Mouse (Mus musculus) limb, embryonic 13.5 days (tissue): ENCODE results near the gene Hecw2. TPM values are rescaled to one million over a fixed set of nuclear protein-coding genes. Genes with fewer than 3 reads are reported as not detected.

Experiments used
- ATAC-seq: fragments of 200-750 bp; cut with Nextera tagmentation; 2 replicates; pipeline ENCODE4 v1.8.0; 2017; ENCODE audit warnings: low read depth, moderate number of reproducible peaks, moderate TSS enrichment; ENCODE audit not compliant: low FRiP score
- H3K27ac ChIP-seq: fragments of 300-500 bp; sonication (generic); 2 replicates; pipeline ENCODE4 v1.5.1; 2015; ENCODE audit warnings: inconsistent platforms, mild to moderate bottlenecking, moderate library complexity
- H3K27me3 ChIP-seq: fragments of 300-500 bp; sonication (generic); 2 replicates; pipeline ENCODE4 v1.6.1; 2015; ENCODE audit warnings: mild to moderate bottlenecking, inconsistent platforms
- H3K36me3 ChIP-seq: fragments of 300-500 bp; sonication (generic); 2 replicates; pipeline ENCODE4 v1.6.1; 2015; ENCODE audit warnings: inconsistent platforms, mild to moderate bottlenecking, moderate library complexity
- H3K4me1 ChIP-seq: fragments of 300-500 bp; sonication (generic); 2 replicates; pipeline ENCODE4 v1.6.1; 2015; ENCODE audit warnings: inconsistent platforms
- H3K4me2 ChIP-seq: fragments of 300-500 bp; sonication (generic); replicated peaks from 2 replicates; pipeline ENCODE4 v1.6.1; 2015; ENCODE audit warnings: inconsistent platforms, mild to moderate bottlenecking, moderate library complexity
- H3K4me3 ChIP-seq: fragments of 300-500 bp; sonication (generic); 2 replicates; pipeline ENCODE4 v1.5.1; 2015; ENCODE audit warnings: moderate library complexity, mild to moderate bottlenecking, inconsistent platforms
- H3K9ac ChIP-seq: fragments of 300-500 bp; sonication (generic); 2 replicates; pipeline ENCODE4 v1.6.1; 2015; ENCODE audit warnings: mild to moderate bottlenecking, inconsistent platforms
- H3K9me3 ChIP-seq: fragments of 300-500 bp; sonication (generic); 2 replicates; pipeline ENCODE4 v1.6.1; 2016; ENCODE audit warnings: inconsistent platforms
- WGBS: fragments of 180-500 bp; shearing (Covaris S2); methylation state at CpG from one replicate; pipeline ENCODE4 v1.1.7; 2015; 5-methylcytosine and 5-hydroxymethylcytosine counted together
- polyA plus RNA-seq: library from polyadenylated mRNA; unstranded; fragments of >200 nt; fragmentation: Nextera tagmentation; extraction: Ambion mirVana; gene quantifications from 2 replicates; pipeline ENCODE4 v1.2.1, GENCODE M21; 2015

Hecw2 gene
- polyA plus RNA-seq, 1 experiment from 2014 or later: 3.7 TPM

- 57% methylated on average over 4 of the region's 4 CpGs for WGBS
- Histone ChIP-seq H3K9me3 (no peaks in the 10 kb centered on the region), H3K4me1 (no peaks in the 10 kb centered on the region), H3K4me3 (no peak overlapping the region), H3K36me3 (no peaks in the 10 kb centered on the region), H3K9ac (no peak overlapping the region), H3K27me3 (no peaks in the 10 kb centered on the region), H3K27ac (no peak overlapping the region), H3K4me2 (no peak overlapping the region)
- ATAC-seq: no peak
Observed at GRCm38 (mm10) chr1:53841080-53841479, 353.9 kb downstream of the Hecw2 start.

- no peak for ATAC-seq
- Histone ChIP-seq H3K36me3 (no peaks in the 10 kb centered on the region), H3K27ac (no peak overlapping the region), H3K4me1 (no peaks in the 10 kb centered on the region), H3K9ac (no peak overlapping the region), H3K4me3 (no peak overlapping the region), H3K9me3 (no peaks in the 10 kb centered on the region), H3K4me2 (no peak overlapping the region), H3K27me3 (no peaks in the 10 kb centered on the region)
- 61% methylated on average over 2 of the region's 2 CpGs for WGBS
Observed at GRCm38 (mm10) chr1:53839392-53839791, 355.6 kb downstream of the Hecw2 start.

DNA sequence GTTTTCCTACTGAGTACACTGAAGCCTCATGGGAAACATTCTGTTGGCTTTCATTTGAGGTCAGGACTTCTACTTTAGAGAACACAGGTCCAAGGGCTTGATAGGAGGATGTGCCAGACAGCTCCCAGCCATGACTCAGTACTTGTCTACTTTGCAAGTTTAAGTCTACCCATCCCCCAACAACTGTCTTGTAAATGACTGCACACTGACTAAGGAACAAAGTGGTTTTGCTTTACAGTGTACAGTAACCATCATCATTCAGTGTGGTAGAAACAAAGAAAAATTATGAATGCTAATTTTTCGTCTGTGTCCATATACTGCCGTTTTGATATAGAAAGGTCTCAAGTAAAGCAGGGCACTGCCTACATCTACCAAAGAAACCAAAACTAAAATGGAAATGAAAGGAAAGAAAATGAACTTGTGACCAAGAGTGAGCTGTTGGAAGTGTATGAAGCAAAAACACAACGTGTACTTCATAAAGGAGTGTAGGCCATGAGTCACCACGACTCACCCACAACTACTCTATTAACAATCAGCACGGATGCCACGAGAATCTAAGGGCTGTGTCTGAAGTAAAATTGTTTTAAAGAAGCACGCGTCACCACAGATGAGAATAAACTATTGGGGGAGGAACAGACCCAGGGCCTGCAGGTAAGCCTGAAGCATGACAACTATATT is 356.6 kb downstream of the Hecw2 start:
- WGBS: 88% methylated on average over 8 of the region's 8 CpGs
- Histone ChIP-seq H3K4me1 (no peaks in the 10 kb centered on the region), H3K9me3 (no peaks in the 10 kb centered on the region), H3K36me3 (no peaks in the 10 kb centered on the region), H3K9ac (no peak overlapping the region), H3K4me2 (no peak overlapping the region), H3K4me3 (no peak overlapping the region), H3K27ac (no peak overlapping the region), H3K27me3 (no peaks in the 10 kb centered on the region)
- ATAC-seq: no peak

DNA sequence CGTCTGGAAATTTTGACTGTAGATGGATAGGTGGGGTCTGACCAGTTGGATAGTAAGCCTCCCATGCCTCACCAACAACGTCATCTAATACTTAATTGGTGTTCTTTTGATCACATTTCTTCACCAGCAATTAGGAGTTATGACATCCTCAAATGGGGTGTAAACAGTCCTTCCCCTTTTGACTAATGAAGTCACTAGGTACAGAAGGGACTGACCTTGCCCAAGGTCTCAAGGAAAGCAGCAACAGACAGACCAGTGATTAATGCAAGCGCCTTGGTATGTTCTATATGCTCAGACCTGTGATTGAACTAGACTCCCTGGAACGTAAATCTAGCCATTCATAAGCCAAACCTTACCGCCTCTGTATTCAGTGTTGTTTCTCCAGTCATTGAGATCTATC is 364.7 kb downstream of the Hecw2 start:
- Histone ChIP-seq H3K27ac (no peak overlapping the region), H3K9ac (no peak overlapping the region), H3K4me1 (no peaks in the 10 kb centered on the region), H3K9me3 (no peaks in the 10 kb centered on the region), H3K4me2 (no peak overlapping the region), H3K27me3 (no peaks in the 10 kb centered on the region), H3K36me3 (no peaks in the 10 kb centered on the region), H3K4me3 (no peak overlapping the region)
- 83% methylated on average over 5 of the region's 5 CpGs for WGBS
- ATAC-seq: no peak

DNA sequence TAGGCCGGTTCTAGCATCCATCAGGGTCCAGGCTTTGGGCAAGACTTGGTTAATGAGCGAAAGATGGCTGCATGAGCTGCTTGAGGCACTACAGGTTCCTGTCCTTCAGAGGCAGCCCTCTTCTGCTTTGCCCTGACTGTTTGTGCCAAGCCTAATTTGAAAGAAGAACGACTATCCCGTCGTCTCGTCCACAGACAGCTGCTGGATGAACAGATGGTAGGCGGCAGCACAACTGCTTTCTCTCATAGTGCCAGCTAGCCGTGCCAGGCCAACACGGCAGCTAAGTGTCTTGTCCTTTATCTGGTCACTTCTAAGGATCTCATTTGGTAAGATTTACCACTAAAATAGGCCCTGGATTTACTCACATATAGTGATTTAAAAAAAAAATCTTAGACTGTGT is 365.9 kb downstream of the Hecw2 start:
- H3K36me3 ChIP-seq: no peaks in the 10 kb centered on the region
- no peak overlapping the region for H3K4me3 ChIP-seq
- 80% methylated on average over 9 of the region's 9 CpGs for WGBS
- ATAC-seq: no peak
- no peaks in the 10 kb centered on the region for H3K27me3 ChIP-seq
- no peak overlapping the region for H3K4me2 ChIP-seq
- H3K27ac ChIP-seq: no peak overlapping the region
- H3K4me1 ChIP-seq: peaks cover 1% of the 10 kb centered on the region
- H3K9me3 ChIP-seq: no peaks in the 10 kb centered on the region
- no peak overlapping the region for H3K9ac ChIP-seq

DNA sequence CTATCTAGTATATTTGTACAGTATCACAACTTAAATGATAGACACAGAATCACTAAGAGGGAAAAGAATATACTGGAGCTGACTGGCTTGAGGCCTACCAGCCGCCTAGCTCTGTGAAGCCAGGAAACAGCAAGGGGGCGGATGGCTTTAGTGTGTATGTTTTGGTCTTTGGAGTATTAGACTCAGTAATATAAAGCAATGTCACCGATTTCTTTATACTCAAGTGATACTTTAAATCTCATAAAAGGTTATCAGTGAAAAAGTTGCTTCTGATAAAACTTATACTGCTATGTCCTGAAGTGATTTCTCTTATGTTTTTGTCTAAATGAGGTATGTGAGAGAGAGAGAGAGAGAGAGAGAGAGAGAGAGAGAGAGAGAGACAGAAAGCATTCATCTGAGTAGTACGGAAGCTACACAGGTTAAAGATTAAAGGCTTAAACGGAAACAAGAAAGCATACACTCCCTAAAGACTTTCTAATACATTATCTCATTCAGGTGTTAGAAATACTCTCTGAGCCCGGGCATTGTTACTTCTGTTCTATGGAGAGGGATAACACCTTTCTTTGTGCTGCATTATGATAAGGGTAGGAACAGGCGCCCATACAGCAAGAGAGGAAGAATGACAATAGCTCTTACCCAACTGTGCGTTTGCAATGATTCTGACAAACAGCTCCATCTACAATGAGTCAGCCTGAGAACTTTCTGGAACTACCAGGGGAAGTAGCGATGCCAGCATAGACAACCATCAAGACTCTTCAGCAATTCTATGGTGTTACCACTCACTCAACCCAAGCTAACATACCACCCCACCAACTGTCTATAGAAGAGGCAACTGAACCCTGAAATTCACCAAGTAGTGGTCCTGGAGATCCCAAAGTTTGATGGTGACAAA is 370.3 kb downstream of the Hecw2 start:
- H3K4me1 ChIP-seq: peaks cover 14% of the 10 kb centered on the region
- H3K9me3 ChIP-seq: no peaks in the 10 kb centered on the region
- no peaks in the 10 kb centered on the region for H3K36me3 ChIP-seq
- H3K27ac ChIP-seq: no peak overlapping the region
- 90% methylated on average over 9 of the region's 9 CpGs for WGBS
- no peaks in the 10 kb centered on the region for H3K27me3 ChIP-seq
- no peak overlapping the region for H3K9ac ChIP-seq
- no peak for ATAC-seq
- H3K4me2 ChIP-seq: no peak overlapping the region
- H3K4me3 ChIP-seq: no peak overlapping the region

DNA sequence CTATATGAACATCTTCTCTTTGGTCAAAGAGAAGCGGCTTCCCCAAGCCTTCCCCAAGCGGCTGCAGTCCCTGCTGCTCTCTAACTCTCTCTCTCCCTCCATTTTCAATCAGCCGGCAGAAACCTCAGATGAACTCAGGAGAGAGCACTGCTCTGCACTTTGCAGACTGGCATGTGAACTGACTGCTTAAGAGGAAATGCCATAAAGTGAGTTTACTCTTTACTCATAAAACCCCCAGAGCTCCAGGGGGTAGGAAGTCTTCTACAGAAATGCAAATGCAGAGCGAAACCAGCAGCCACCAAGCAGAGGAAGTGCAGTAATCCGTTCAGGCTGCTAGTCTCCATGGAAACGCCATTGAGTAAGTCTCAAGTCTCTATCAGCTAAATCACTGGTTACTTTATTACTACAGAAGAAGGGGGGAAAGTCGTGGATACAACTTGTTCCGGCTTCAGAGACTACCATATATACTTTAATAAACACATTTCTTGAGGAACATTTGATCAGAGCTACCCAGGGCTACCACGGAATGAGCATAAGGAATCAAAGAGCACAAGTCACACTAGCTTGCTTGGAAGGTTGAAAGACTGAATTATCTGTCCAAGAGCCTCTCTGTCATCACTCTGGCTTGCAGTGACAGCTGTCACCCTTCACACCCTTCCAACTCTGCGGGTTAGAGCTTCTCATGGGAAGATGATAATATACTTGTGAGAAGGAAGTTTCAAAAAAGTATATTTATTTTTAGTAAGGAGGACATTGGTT is 371.1 kb downstream of the Hecw2 start:
- H3K36me3 ChIP-seq: no peaks in the 10 kb centered on the region
- H3K4me1 ChIP-seq: peaks cover 14% of the 10 kb centered on the region
- peak overlapping the region; percentile 52 for H3K4me2 ChIP-seq
- no peaks in the 10 kb centered on the region for H3K9me3 ChIP-seq
- 6% methylated on average over 10 of the region's 10 CpGs for WGBS
- no peak overlapping the region for H3K9ac ChIP-seq
- ATAC-seq: peak; percentile 91
- no peaks in the 10 kb centered on the region for H3K27me3 ChIP-seq
- H3K27ac ChIP-seq: peak overlapping the region; percentile 55; the same call in 1 of the 2 replicates
- peak overlapping the region; percentile 17 for H3K4me3 ChIP-seq

DNA sequence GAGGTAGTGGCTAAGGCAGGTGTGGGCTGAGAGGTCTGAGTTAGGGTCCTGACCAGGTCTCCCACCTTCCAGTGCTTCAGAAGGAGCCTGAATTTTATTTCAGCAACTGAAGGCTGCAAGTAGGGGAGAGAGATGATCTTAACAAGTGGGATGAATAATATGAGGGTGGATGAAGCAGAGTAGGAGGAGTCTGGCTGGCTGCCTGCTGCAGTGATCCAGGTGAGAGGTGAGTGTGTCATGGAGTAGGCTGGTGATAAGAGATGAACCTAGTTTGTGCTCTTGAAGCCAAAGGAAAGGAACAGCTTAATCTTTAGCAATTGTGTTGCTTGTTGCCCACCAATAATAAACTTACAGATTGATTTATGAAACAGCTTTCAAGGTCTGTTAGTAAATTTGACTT is 373.0 kb downstream of the Hecw2 start:
- ATAC-seq: no peak
- Histone ChIP-seq H3K27ac (no peak overlapping the region), H3K4me2 (no peak overlapping the region), H3K36me3 (no peaks in the 10 kb centered on the region), H3K9me3 (no peaks in the 10 kb centered on the region), H3K27me3 (no peaks in the 10 kb centered on the region), H3K4me3 (no peak overlapping the region), H3K9ac (no peak overlapping the region), H3K4me1 (peaks cover 14% of the 10 kb centered on the region)

DNA sequence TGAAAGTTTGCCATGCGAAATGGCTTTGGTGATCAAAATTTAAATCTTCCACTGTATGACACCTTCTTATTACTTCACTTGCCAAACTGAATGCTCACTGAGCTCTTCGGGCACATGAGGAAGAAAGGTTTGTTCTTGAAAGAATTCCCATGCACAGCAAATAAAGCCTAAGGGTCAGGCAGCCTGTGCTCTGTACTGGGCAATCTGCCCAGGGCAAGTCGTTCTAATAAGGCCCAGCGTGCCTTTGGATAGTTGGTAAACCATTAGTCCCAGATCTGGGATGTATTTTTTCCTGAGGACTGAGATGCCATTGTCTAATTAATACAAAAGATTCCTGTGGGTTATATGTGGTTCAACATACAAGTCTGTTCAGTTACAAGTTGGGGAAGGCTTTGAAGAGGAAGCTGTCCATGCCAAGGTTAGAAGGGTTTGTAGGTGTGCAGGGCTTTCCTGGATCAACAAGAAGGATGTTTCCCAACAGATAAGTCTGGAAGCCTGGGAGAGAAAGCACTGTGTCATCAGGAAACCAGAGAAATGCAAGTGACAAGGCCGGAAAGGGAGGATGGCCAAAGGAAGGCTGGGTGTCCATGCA is 374.8 kb downstream of the Hecw2 start:
- ATAC-seq: no peak
- H3K27ac ChIP-seq: no peak overlapping the region
- WGBS: 67% methylated on average over 5 of the region's 5 CpGs
- no peak overlapping the region for H3K4me2 ChIP-seq
- H3K27me3 ChIP-seq: no peaks in the 10 kb centered on the region
- H3K9me3 ChIP-seq: no peaks in the 10 kb centered on the region
- no peak overlapping the region for H3K9ac ChIP-seq
- H3K4me3 ChIP-seq: no peak overlapping the region
- H3K36me3 ChIP-seq: no peaks in the 10 kb centered on the region
- H3K4me1 ChIP-seq: peaks cover 14% of the 10 kb centered on the region

- WGBS: 46% methylated on average over 3 of the region's 3 CpGs
Observed at GRCm38 (mm10) chr1:53818072-53818862, 376.7 kb downstream of the Hecw2 start.

DNA sequence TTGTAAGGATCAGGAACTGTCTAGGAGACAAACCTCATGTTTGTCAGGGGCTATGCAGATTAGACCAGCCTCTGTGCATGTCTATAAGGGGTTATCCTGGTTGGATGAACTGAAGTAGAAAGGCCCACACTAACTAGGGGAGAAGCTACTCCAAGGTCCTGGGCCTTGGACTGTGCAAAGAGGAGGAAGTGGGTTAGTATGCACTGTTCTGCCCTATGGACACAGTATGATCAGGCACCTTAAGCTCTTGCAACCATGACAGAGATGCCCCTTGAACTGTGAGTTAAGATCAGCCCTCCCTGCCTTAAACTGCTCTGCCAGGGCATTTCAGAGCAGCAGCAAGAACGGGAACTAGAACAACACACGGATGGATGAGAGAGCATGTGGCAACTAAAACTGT is 378.6 kb downstream of the Hecw2 start:
- H3K27ac ChIP-seq: no peak overlapping the region
- H3K9ac ChIP-seq: no peak overlapping the region
- no peak overlapping the region for H3K4me3 ChIP-seq
- no peaks in the 10 kb centered on the region for H3K27me3 ChIP-seq
- no peaks in the 10 kb centered on the region for H3K9me3 ChIP-seq
- no peaks in the 10 kb centered on the region for H3K4me1 ChIP-seq
- no peak overlapping the region for H3K4me2 ChIP-seq
- ATAC-seq: no peak
- WGBS: 79% methylated on average over 2 of the region's 2 CpGs
- no peaks in the 10 kb centered on the region for H3K36me3 ChIP-seq

More at GRCm38 (mm10) chr1:53818072-53818862, 376.7 kb downstream of the Hecw2 start:
- Histone ChIP-seq H3K36me3 (no peaks in the 10 kb centered on the region), H3K27me3 (no peaks in the 10 kb centered on the region), H3K4me3 (no peak overlapping the region), H3K4me1 (peaks cover 4% of the 10 kb centered on the region), H3K4me2 (no peak overlapping the region), H3K27ac (no peak overlapping the region), H3K9me3 (no peaks in the 10 kb centered on the region), H3K9ac (no peak overlapping the region)
- no peak for ATAC-seq
